Mouse (Mus musculus) stomach, embryonic 16.5 days (tissue): Measurements from ENCODE around the gene Ticam1. TPM values are rescaled to one million over a fixed set of nuclear protein-coding genes. Genes with fewer than 3 reads are reported as not detected.

Experiments used
- ATAC-seq: fragments of 200-750 bp; cut with Nextera tagmentation; 2 replicates; pipeline ENCODE4 v1.8.0; 2017; ENCODE audit warnings: moderate number of reproducible peaks, moderate TSS enrichment; ENCODE audit not compliant: insufficient read depth, low FRiP score
- H3K27ac ChIP-seq: fragments of 300-500 bp; sonication (generic); 2 replicates; pipeline ENCODE4 v1.5.1; 2014; ENCODE audit warnings: low read length
- H3K27me3 ChIP-seq: fragments of 300-500 bp; sonication (generic); 2 replicates; pipeline ENCODE4 v1.6.1; 2014; ENCODE audit warnings: low read length, control low read depth, mixed read lengths; ENCODE audit not compliant: control insufficient read depth, insufficient read depth
- H3K36me3 ChIP-seq: fragments of 300-500 bp; sonication (generic); 2 replicates; pipeline ENCODE4 v1.6.1; 2014; ENCODE audit warnings: low read length; ENCODE audit not compliant: control insufficient read depth, insufficient read depth
- H3K4me1 ChIP-seq: fragments of 300-500 bp; sonication (generic); 2 replicates; pipeline ENCODE4 v1.6.1; 2014; ENCODE audit warnings: low read length, control low read depth, mixed read lengths; ENCODE audit not compliant: control insufficient read depth, insufficient read depth
- H3K4me2 ChIP-seq: fragments of 300-500 bp; sonication (generic); 2 replicates; pipeline ENCODE4 v1.6.1; 2014; ENCODE audit warnings: low read depth, low read length, mixed read lengths
- H3K4me3 ChIP-seq: fragments of 300-500 bp; sonication (generic); replicated peaks from 2 replicates; pipeline ENCODE4 v1.5.1; 2014; ENCODE audit warnings: mild to moderate bottlenecking, low read length
- H3K9ac ChIP-seq: fragments of 300-500 bp; sonication (generic); 2 replicates; pipeline ENCODE4 v1.6.1; 2014; ENCODE audit warnings: low read length
- H3K9me3 ChIP-seq: fragments of 300-500 bp; sonication (generic); replicated peaks from 2 replicates; pipeline ENCODE4 v1.6.1; 2016; ENCODE audit warnings: low read length, control low read depth; ENCODE audit not compliant: control insufficient read depth
- WGBS: fragments of 180-500 bp; shearing (Covaris S2); extraction: QIAGEN DNeasy Blood & Tissue Kit; methylation state at CpG from one replicate; pipeline ENCODE4 v1.1.7; 2014; 5-methylcytosine and 5-hydroxymethylcytosine counted together
- polyA plus RNA-seq: library from polyadenylated mRNA; unstranded; fragments of >200 nt; fragmentation: Nextera tagmentation; extraction: Ambion mirVana; gene quantifications from 2 replicates; pipeline ENCODE4 v1.2.1, GENCODE M21; 2015

Gene Ticam1
- 7.6 and 9.6 TPM in 2 replicates for polyA plus RNA-seq

DNA sequence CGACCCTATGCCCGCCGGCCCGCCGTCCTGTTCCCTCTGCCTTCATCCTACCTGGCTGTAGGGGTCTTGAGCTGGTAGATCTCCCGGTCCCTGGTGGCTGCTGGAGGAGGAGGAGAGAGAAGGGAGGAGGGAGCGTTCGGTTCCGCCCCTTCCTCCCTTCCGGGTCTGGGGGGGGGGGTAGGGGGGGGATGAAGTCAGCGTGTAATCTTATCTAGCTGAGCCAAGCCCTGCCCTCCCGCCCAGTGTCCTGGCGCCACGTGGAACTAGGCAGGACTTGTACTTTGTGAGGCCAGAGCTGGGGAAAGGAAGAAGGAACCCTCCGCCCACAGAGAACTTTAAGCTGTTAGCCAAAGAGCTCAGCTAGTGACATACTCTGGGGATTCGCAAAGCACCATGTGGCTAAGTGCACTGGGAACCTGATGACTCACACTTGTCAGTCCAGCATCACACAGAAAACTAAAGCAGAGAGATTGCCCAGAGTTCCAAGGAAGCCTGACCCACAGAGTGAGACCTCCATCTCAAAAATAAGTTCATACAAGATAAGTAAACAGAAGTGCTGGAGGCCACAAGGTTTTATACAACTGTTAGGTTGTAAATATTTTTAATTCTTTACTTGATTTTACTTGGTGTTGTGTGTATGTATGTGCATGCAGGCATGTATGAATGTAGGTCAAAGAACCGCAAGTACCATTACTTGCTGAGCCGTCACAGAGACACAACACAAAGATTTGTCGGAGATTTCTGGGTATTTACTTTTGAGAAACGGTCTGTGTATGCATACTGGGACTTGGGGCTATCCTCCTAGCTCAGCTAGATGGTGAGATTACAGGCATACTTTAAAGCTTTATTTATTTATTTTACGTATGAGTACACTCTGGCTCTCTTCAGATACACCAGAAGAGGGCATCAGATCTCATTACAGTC, at the start of gene Ticam1:
Ticam1 (minus strand) TSS at position 144 of the 924 bp plus-strand sequence.
- Histone ChIP-seq H3K4me3 (peak within 1 kb of the TSS; percentile 72), H3K36me3 (peaks cover 14% of the 10 kb centered on the region), H3K27ac (peak within 1 kb of the TSS; percentile 97), H3K27me3 (no peaks in the 10 kb centered on the region), H3K9me3 (no peaks in the 10 kb centered on the region), H3K4me2 (peak within 1 kb of the TSS; percentile 69), H3K9ac (peak within 1 kb of the TSS; percentile 87), H3K4me1 (peaks cover 27% of the 10 kb centered on the region)
- WGBS = 3% methylated on average over 18 of the region's 21 CpGs
- ATAC-seq = peak; percentile 95

DNA sequence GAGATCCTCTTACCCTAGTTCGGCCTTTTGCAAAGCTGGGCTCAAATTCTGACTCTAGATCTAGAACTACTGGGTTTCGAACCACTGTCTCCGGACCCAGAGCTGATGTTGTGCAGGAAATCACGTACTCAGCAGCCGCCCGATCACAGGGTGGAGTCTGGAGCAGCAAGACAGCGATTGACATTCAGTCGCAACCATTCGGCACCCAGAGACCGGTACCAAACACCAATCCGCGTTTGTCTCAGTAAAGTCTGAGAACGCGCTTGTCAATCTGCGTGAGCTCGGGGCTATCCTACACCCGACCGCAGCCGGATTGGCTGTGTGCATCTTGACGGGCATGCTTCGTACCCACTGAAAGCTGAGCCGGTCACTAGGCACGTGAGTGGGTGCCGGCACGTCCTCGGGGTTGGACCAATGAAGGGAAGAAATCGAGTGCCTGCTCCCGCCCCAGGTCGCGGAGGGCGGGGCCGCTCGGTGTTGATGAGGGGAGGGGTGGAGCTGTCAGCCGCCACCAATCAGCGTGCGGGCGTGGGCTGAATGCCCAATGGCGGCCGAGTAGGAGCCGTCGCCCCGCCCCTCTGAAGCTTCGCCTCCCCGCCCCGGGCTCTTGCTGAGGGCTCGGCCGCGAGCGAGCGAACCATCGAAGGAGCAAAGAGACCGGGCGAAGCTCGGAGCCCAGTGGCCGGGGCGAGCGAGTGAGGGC, 49.0 kb upstream of the Ticam1 start, which contains the start of gene Kdm4b:
Kdm4b (plus strand) TSS at position 613 of the 703 bp plus-strand sequence.
- Histone ChIP-seq H3K9ac (peak within 1 kb of the TSS; percentile 96), H3K27ac (peak within 1 kb of the TSS; percentile 97), H3K36me3 (peaks cover 3% of the 10 kb centered on the region; the same call in 1 of the 2 replicates), H3K4me3 (peak within 1 kb of the TSS; percentile 79), H3K4me2 (peak within 1 kb of the TSS; percentile 93), H3K27me3 (no peaks in the 10 kb centered on the region), H3K9me3 (no peaks in the 10 kb centered on the region), H3K4me1 (peaks cover 24% of the 10 kb centered on the region)
- peak; percentile 98 for ATAC-seq
- WGBS = under 1% methylated on average over 57 of the region's 57 CpGs

DNA sequence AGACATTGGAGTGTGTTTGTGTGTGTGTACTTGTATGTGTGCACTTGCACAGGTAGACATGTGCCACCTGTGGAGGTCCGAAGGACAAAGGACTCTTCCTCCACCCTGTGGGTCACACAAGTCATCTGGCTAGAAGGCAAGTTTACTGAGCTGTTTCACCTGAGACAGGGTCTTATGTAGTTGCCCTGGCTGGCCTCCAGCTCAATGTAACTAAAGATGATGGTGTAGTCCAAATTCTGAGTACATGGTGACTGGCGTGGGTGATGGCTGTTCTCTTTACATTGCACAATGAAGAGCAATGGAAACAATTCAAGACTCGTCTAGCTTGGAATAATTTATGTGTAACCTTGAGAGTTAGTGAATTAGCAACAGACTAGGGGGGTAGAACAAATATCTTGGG, 47.8 kb upstream of the Ticam1 start:
- H3K4me2 ChIP-seq = no peak overlapping the region
- peaks cover 24% of the 10 kb centered on the region for H3K4me1 ChIP-seq
- H3K36me3 ChIP-seq = peaks cover 6% of the 10 kb centered on the region; the same call in 1 of the 2 replicates
- no peaks in the 10 kb centered on the region for H3K9me3 ChIP-seq
- no peak overlapping the region for H3K9ac ChIP-seq
- H3K27ac ChIP-seq = no peak overlapping the region
- WGBS = 50% methylated on average over 3 of the region's 3 CpGs
- no peak for ATAC-seq
- H3K27me3 ChIP-seq = no peaks in the 10 kb centered on the region
- H3K4me3 ChIP-seq = no peak overlapping the region

DNA sequence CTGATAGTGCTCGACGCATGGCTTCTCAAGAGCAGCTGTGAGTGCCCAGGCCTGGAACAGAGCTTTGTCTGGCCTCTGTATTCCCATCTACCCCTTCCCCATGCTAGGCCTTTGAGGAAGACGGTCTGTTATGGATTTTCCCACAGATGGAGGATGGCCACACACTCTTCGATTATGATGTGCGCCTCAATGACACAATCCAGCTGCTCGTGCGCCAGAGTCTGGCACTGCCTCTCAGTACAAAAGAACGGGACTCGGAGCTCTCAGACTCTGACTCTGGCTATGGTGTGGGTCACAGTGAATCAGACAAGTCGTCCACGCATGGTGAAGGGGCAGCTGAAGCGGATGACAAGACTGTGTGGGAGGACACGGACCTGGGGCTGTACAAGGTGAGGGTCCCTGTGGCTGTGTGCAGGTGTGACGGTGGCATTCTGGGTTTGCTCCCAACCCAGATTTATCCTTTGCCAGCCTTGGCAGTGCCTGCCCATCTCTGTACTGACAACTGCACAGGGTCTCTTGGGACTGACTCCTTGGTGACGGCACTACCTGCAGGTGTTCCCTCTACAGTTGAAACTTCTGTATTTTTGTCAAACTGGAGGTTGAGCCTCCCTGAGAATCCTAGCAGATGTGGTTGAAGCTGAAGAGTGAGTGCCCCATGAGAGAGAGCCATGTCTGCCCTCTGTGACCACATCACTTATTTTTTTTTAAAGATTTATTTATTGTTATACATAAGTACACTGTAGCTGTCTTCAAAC, 32.8 kb upstream of the Ticam1 start:
- Histone ChIP-seq H3K27ac (no peak overlapping the region; the same call in 1 of the 2 replicates), H3K9me3 (no peaks in the 10 kb centered on the region), H3K36me3 (peaks cover 18% of the 10 kb centered on the region), H3K9ac (0 out of 2 replicates have a peak overlapping the region, but pooled peaks have one; percentile 31), H3K4me2 (no peak overlapping the region), H3K4me3 (no peak overlapping the region), H3K4me1 (peaks cover 43% of the 10 kb centered on the region), H3K27me3 (no peaks in the 10 kb centered on the region)
- ATAC-seq = no peak
- 79% methylated on average over 15 of the region's 15 CpGs for WGBS

DNA sequence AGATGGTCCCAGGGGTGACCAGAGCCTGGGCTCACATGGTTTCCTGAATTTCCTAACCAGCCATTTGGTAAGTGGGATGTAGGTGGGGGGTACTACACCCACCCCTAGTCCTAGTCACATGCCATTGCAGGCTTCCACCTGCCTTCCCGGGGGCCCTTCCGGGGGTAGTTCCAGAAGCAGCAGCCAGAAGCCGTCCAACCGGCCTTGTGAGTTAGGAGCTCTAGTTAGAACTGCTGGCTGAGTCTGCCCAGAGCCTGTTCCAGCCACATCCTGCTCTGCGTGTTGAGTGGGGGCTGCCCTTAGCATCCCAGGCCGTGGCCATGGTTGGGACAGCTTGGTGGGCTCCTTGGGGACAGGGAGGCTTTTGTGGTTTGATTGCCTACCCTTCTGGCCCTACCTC, 31.5 kb upstream of the Ticam1 start:
- H3K9me3 ChIP-seq = no peaks in the 10 kb centered on the region
- no peak overlapping the region for H3K4me3 ChIP-seq
- peak overlapping the region; percentile 85 for H3K27ac ChIP-seq
- H3K27me3 ChIP-seq = no peaks in the 10 kb centered on the region
- peak overlapping the region; percentile 21 for H3K4me2 ChIP-seq
- peak overlapping the region; percentile 39 for H3K9ac ChIP-seq
- H3K36me3 ChIP-seq = peaks cover 16% of the 10 kb centered on the region; the same call in 1 of the 2 replicates
- 51% methylated on average over 6 of the region's 6 CpGs for WGBS
- ATAC-seq = no peak; the same call in 1 of the 2 replicates
- peaks cover 43% of the 10 kb centered on the region for H3K4me1 ChIP-seq

DNA sequence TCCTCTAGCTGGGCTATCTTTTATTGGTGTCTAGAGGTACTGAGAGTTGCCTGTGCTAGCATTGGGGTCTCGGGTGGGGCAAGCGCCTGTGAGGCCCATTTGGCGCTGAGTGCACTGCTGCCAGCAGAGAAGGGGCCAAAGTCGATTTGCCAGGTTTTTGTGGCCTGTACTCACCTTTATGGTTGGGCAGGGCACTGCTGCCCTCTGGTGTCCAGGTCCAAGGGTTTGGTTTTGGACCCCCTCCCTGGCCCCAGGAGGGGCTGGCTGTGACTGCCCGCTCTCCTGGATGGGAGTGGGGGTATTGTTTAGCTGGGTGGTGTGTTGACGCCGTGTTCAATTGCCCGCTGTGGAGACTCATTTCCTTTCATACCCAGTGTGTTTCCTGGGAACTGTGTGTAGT, 29.2 kb upstream of the Ticam1 start:
- Histone ChIP-seq H3K9ac (peak overlapping the region; percentile 72), H3K36me3 (peaks cover 12% of the 10 kb centered on the region; the same call in 1 of the 2 replicates), H3K27ac (peak overlapping the region; percentile 56; the same call in 1 of the 2 replicates), H3K4me1 (peaks cover 49% of the 10 kb centered on the region), H3K9me3 (no peaks in the 10 kb centered on the region), H3K4me2 (peak overlapping the region; percentile 71), H3K4me3 (peak overlapping the region; percentile 66), H3K27me3 (no peaks in the 10 kb centered on the region)
- no peak for ATAC-seq
- WGBS = 52% methylated on average over 8 of the region's 8 CpGs

DNA sequence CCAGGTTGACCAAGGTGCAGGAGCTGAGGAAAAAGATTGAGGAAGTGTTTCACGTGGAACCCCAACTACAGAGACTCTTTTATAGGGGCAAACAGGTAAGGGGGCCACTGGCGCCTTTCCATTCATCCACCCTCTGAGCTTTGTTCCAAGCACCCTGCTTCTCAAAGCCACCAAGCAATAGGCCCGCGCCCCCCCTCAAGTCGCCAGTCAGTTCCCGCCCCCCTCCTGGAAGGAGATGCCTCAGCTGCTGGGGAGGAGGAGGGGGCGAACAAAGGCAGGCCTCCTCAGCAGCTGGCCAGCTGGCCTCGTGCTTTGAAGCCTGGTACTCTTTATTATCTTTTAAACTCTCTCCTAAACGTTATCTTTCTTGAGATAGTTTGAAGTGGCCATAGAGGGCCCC, 28.6 kb upstream of the Ticam1 start:
- Histone ChIP-seq H3K4me3 (peak overlapping the region; percentile 66), H3K4me2 (peak overlapping the region; percentile 71), H3K36me3 (0 out of 2 replicates have a peak, but pooled peaks cover 11% of the 10 kb centered on the region), H3K9ac (peak overlapping the region; percentile 72), H3K4me1 (peaks cover 49% of the 10 kb centered on the region), H3K9me3 (no peaks in the 10 kb centered on the region), H3K27ac (no peak overlapping the region; the same call in 1 of the 2 replicates), H3K27me3 (no peaks in the 10 kb centered on the region)
- ATAC-seq = no peak
- WGBS = 26% methylated on average over 9 of the region's 9 CpGs

DNA sequence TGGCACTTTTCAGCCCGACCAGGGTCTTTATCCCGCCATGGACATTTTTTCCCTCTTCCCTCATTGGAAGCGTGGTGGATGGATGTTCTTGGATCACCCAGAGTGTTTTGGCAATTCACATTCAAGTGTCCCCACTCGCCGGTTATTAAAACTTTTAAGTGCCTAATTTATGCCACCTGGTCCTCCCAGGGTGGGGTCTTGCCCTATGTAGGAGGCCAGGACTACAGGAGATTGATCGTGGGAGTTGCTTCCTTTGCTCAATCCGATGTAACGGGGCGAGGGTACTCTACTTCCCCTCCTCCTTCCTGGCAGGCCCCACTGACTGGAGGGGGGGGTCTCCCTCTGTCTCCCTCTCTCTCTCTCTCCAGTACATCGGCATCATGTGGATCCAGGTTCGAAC, 28.1 kb upstream of the Ticam1 start:
- H3K4me3 ChIP-seq = peak overlapping the region; percentile 66
- no peak for ATAC-seq
- H3K4me2 ChIP-seq = peak overlapping the region; percentile 71
- H3K9me3 ChIP-seq = no peaks in the 10 kb centered on the region
- no peak overlapping the region for H3K27ac ChIP-seq
- no peaks in the 10 kb centered on the region for H3K27me3 ChIP-seq
- 0 out of 2 replicates have a peak, but pooled peaks cover 8% of the 10 kb centered on the region for H3K36me3 ChIP-seq
- WGBS = 11% methylated on average over 11 of the region's 11 CpGs
- H3K9ac ChIP-seq = peak overlapping the region; percentile 72
- peaks cover 49% of the 10 kb centered on the region for H3K4me1 ChIP-seq
